Mouse (Mus musculus) forebrain, embryonic 13.5 days (tissue): ENCODE measurements around the gene Zfp322a. TPM values are rescaled to one million over a fixed set of nuclear protein-coding genes. Genes with fewer than 3 reads are reported as not detected.
"Not testable (repeated sequence)": the region's sequence is repeated elsewhere in the genome, so short reads cannot be mapped to it uniquely, and the experiment has no call there.

ENCODE experiments used
- ATAC-seq: fragments of 200-750 bp; cut with Nextera tagmentation; 2 replicates; pipeline ENCODE4 v1.8.0; 2017
- H3K27ac ChIP-seq: fragments of 300-500 bp; sonication (generic); 2 replicates; pipeline ENCODE4 v1.5.1; 2015; ENCODE audit warnings: inconsistent platforms, mild to moderate bottlenecking, moderate library complexity
- H3K27me3 ChIP-seq: fragments of 300-500 bp; sonication (generic); 2 replicates; pipeline ENCODE4 v1.6.1; 2015; ENCODE audit warnings: mild to moderate bottlenecking, inconsistent platforms
- H3K36me3 ChIP-seq: fragments of 300-500 bp; sonication (generic); 2 replicates; pipeline ENCODE4 v1.6.1; 2015; ENCODE audit warnings: mild to moderate bottlenecking, inconsistent platforms; ENCODE audit not compliant: poor library complexity, severe bottlenecking
- H3K4me1 ChIP-seq: fragments of 300-500 bp; sonication (generic); 2 replicates; pipeline ENCODE4 v1.6.1; 2015; ENCODE audit warnings: inconsistent platforms
- H3K4me2 ChIP-seq: fragments of 300-500 bp; sonication (generic); 2 replicates; pipeline ENCODE4 v1.6.1; 2015; ENCODE audit warnings: inconsistent platforms, mild to moderate bottlenecking, moderate library complexity
- H3K4me3 ChIP-seq: fragments of 300-500 bp; sonication (generic); 2 replicates; pipeline ENCODE4 v1.5.1; 2015; ENCODE audit warnings: mild to moderate bottlenecking, inconsistent platforms
- H3K9ac ChIP-seq: fragments of 300-500 bp; sonication (generic); 2 replicates; pipeline ENCODE4 v1.6.1; 2015; ENCODE audit warnings: mild to moderate bottlenecking, inconsistent platforms
- H3K9me3 ChIP-seq: fragments of 300-500 bp; sonication (generic); replicated peaks from 2 replicates; pipeline ENCODE4 v1.6.1; 2016; ENCODE audit warnings: inconsistent platforms
- WGBS: fragments of 180-500 bp; shearing (Covaris S2); methylation state at CpG from one replicate; pipeline ENCODE4 v1.1.7; 2015; 5-methylcytosine and 5-hydroxymethylcytosine counted together
- polyA plus RNA-seq: library from polyadenylated mRNA; unstranded; fragments of >200 nt; fragmentation: Nextera tagmentation; extraction: Ambion mirVana; gene quantifications from 2 replicates; pipeline ENCODE4 v1.2.1, GENCODE M21; 2015

The Zfp322a gene
- polyA plus RNA-seq, 1 experiment from 2014 or later, result 61.8 TPM

- H3K4me2 ChIP-seq, result peak overlapping the region; percentile 68
- H3K27ac ChIP-seq, result no peak overlapping the region
- no peak for ATAC-seq
- no peaks in the 10 kb centered on the region for H3K9me3 ChIP-seq
- peaks cover 23% of the 10 kb centered on the region for H3K4me1 ChIP-seq
- H3K4me3 ChIP-seq, result peak overlapping the region; percentile 42
- H3K36me3 ChIP-seq, result no peaks in the 10 kb centered on the region
- H3K9ac ChIP-seq, result peak overlapping the region; percentile 50; the same call in 1 of the 2 replicates
- WGBS, result under 1% methylated on average over 28 of the region's 28 CpGs
- H3K27me3 ChIP-seq, result peaks cover 74% of the 10 kb centered on the region
These were observed 59.5 kb downstream of the Zfp322a start for GRCm38 (mm10) chr13:23309495-23310011.

GRCm38 (mm10) chr13:23308639-23309307, 60.2 kb downstream of the Zfp322a start:
- not testable (repeated sequence) for H3K9ac ChIP-seq, H3K27ac ChIP-seq, ATAC-seq, H3K36me3 ChIP-seq, H3K9me3 ChIP-seq
- Histone ChIP-seq H3K4me2 (peak overlapping the region; percentile 68), H3K4me1 (peaks cover 23% of the 10 kb centered on the region), H3K27me3 (peaks cover 67% of the 10 kb centered on the region), H3K4me3 (peak overlapping the region; percentile 42)
- WGBS, result 3% methylated on average over 18 of the region's 18 CpGs

GRCm38 (mm10) chr13:23307069-23307814, 61.8 kb downstream of the Zfp322a start:
- ATAC-seq, result peak; percentile 51; the same call in 1 of the 2 replicates

GRCm38 (mm10) chr13:23306707-23307068, 62.3 kb downstream of the Zfp322a start:
- 0 out of 2 replicates have a peak, but pooled peaks have one; percentile 30 for ATAC-seq
- 11% methylated on average over 10 of the region's 10 CpGs for WGBS
- Histone ChIP-seq H3K27ac (no peak overlapping the region), H3K4me2 (peak overlapping the region; percentile 49), H3K9me3 (no peaks in the 10 kb centered on the region), H3K27me3 (peaks cover 49% of the 10 kb centered on the region), H3K36me3 (no peaks in the 10 kb centered on the region), H3K9ac (no peak overlapping the region), H3K4me3 (peak overlapping the region; percentile 27), H3K4me1 (peaks cover 17% of the 10 kb centered on the region)

More at GRCm38 (mm10) chr13:23307069-23307814, 61.8 kb downstream of the Zfp322a start:
- 2% methylated on average over 24 of the region's 24 CpGs for WGBS
- peaks cover 54% of the 10 kb centered on the region for H3K27me3 ChIP-seq
- no peak overlapping the region for H3K9ac ChIP-seq
- peak overlapping the region; percentile 27 for H3K4me3 ChIP-seq
- H3K4me1 ChIP-seq, result peaks cover 17% of the 10 kb centered on the region
- no peaks in the 10 kb centered on the region for H3K36me3 ChIP-seq
- H3K9me3 ChIP-seq, result no peaks in the 10 kb centered on the region
- H3K27ac ChIP-seq, result no peak overlapping the region
- peak overlapping the region; percentile 49 for H3K4me2 ChIP-seq

Other genes with a start within 250 kb of the Zfp322a start
- not detected in 2 replicates for gene Vmn1r218, start 236.1 kb downstream of the Zfp322a start, polyA plus RNA-seq
- not detected in 2 replicates for gene Vmn1r219, start 209.9 kb downstream of the Zfp322a start, polyA plus RNA-seq
- gene Vmn1r220, start 181.2 kb downstream of the Zfp322a start, polyA plus RNA-seq, result not detected in 2 replicates
- gene Vmn1r221, start 155.1 kb downstream of the Zfp322a start, polyA plus RNA-seq, result not detected in 2 replicates
- not detected in 2 replicates for gene Vmn1r222, start 133.3 kb downstream of the Zfp322a start, polyA plus RNA-seq
- gene Vmn1r223, start 122.1 kb downstream of the Zfp322a start, polyA plus RNA-seq, result not detected in 2 replicates
- 12.4 and 13.4 TPM in 2 replicates for gene Abt1, start 54.7 kb upstream of the Zfp322a start, polyA plus RNA-seq
- not detected in 2 replicates for gene Btn1a1, start 96.7 kb upstream of the Zfp322a start, polyA plus RNA-seq
- gene Btn2a2, start 119.6 kb upstream of the Zfp322a start, polyA plus RNA-seq, result 0.08 and 0.21 TPM in 2 replicates
- 5.2 and 6.4 TPM in 2 replicates for gene Hist1h4h, start 161.8 kb upstream of the Zfp322a start, polyA plus RNA-seq
- 9.5 and 10.0 TPM in 2 replicates for gene Hist1h2af, start 164.7 kb upstream of the Zfp322a start, polyA plus RNA-seq
- 10.0 and 11.6 TPM in 2 replicates for gene Hist1h3g, start 166.2 kb upstream of the Zfp322a start, polyA plus RNA-seq
- 0.76 and 0.97 TPM in 2 replicates for gene Hist1h2bh, start 174.2 kb upstream of the Zfp322a start, polyA plus RNA-seq
- gene Hist1h3f, start 174.8 kb upstream of the Zfp322a start, polyA plus RNA-seq, result 1.2 and 1.3 TPM in 2 replicates
- 1.6 and 2.2 TPM in 2 replicates for gene Hist1h4f, start 182.4 kb upstream of the Zfp322a start, polyA plus RNA-seq
- gene Hist1h1d, start 184.1 kb upstream of the Zfp322a start, polyA plus RNA-seq, result 0.54 and 0.68 TPM in 2 replicates
- gene Hist1h3e, start 193.2 kb upstream of the Zfp322a start, polyA plus RNA-seq, result 4.6 and 6.9 TPM in 2 replicates
- 120 and 139 TPM in 2 replicates for gene Hist1h2ae, start 202.0 kb upstream of the Zfp322a start, polyA plus RNA-seq
- 8.9 and 11.5 TPM in 2 replicates for gene Hist1h2bg, start 202.2 kb upstream of the Zfp322a start, polyA plus RNA-seq
- gene Hist1h2bf, start 205.0 kb upstream of the Zfp322a start, polyA plus RNA-seq, result 10.3 and 11.2 TPM in 2 replicates
- 3.8 and 4.8 TPM in 2 replicates for gene Hist1h2ad, start 205.2 kb upstream of the Zfp322a start, polyA plus RNA-seq
- 8.8 TPM in 2 replicates for gene Hist1h3d, start 206.6 kb upstream of the Zfp322a start, polyA plus RNA-seq
- gene Hist1h4d, start 212.4 kb upstream of the Zfp322a start, polyA plus RNA-seq, result 160 and 172 TPM in 2 replicates